Mouse (Mus musculus) ES-E14 (cell line): ENCODE results near the gene Fas. TPM values are rescaled to one million over a fixed set of nuclear protein-coding genes. Genes with fewer than 3 reads are reported as not detected.

ENCODE experiments used
- DNase-seq: peaks from one replicate; pipeline ENCODE4 v3.0.0-alpha.2; 2013; ENCODE audit warnings: low read depth, low spot score
- H3K27ac ChIP-seq: 2 replicates; pipeline ENCODE4 v1.5.1; 2012; ENCODE audit warnings: low read depth, mild to moderate bottlenecking, low read length, moderate library complexity, mixed read lengths; ENCODE audit not compliant: poor library complexity, insufficient read depth, severe bottlenecking
- H3K36me3 ChIP-seq: 2 replicates; pipeline ENCODE4 v1.6.1; 2012; ENCODE audit warnings: mild to moderate bottlenecking, low read length, moderate library complexity, mixed read lengths; ENCODE audit not compliant: control insufficient read depth, poor library complexity, insufficient read depth, severe bottlenecking
- H3K4me1 ChIP-seq, 2 experiments: fragments of 150-350 bp in 1 of 2; sonication (generic) in 1 of 2; 2 replicates each; pipeline ENCODE4 v1.6.1; 2012; ENCODE audit warnings: low read length in 2 of 2, mild to moderate bottlenecking in 1 of 2, mixed read lengths in 1 of 2; ENCODE audit not compliant: control insufficient read depth in 2 of 2, insufficient read depth in 2 of 2, poor library complexity in 1 of 2
- H3K4me3 ChIP-seq, 2 experiments: fragments of 150-350 bp in 1 of 2; sonication (generic) in 1 of 2; 2 replicates each; pipeline ENCODE4 v1.5.1; 2012; ENCODE audit warnings: low read length in 2 of 2, low read depth in 1 of 2, mild to moderate bottlenecking in 1 of 2, mixed read lengths in 1 of 2; ENCODE audit not compliant: insufficient read depth in 1 of 2, poor library complexity in 1 of 2, severe bottlenecking in 1 of 2
- H3K9ac ChIP-seq: 2 replicates; pipeline ENCODE4 v1.6.1; 2012; ENCODE audit warnings: low read depth, mild to moderate bottlenecking, low read length, mixed read lengths; ENCODE audit not compliant: poor library complexity, insufficient read depth, severe bottlenecking
- H3K9me3 ChIP-seq: fragments of 150-350 bp; sonication (generic); 2 replicates; pipeline ENCODE4 v1.6.1; 2012; ENCODE audit warnings: low read depth, mild to moderate bottlenecking, low read length; ENCODE audit not compliant: control insufficient read depth, insufficient read depth
- CHD2 ChIP-seq: IDR thresholded peaks from 2 replicates; pipeline ENCODE4 v1.6.1; 2014; ENCODE audit warnings: mild to moderate bottlenecking, low read depth, low read length, inconsistent platforms
- HCFC1 ChIP-seq: IDR thresholded peaks from 2 replicates; pipeline ENCODE4 v1.6.1; 2012; ENCODE audit warnings: low read length, inconsistent platforms, borderline replicate concordance; ENCODE audit not compliant: insufficient read depth
- MAFK ChIP-seq: IDR thresholded peaks from 2 replicates; pipeline ENCODE4 v1.6.1; 2014; ENCODE audit warnings: mild to moderate bottlenecking, low read depth, low read length, inconsistent platforms; ENCODE audit not compliant: insufficient read depth
- ZC3H11A ChIP-seq: IDR thresholded peaks from 2 replicates; pipeline ENCODE4 v1.6.1; 2012; ENCODE audit warnings: low read depth, mild to moderate bottlenecking, inconsistent platforms, low read length, borderline replicate concordance
- ZNF384 ChIP-seq: IDR thresholded peaks from 2 replicates; pipeline ENCODE4 v1.6.1; 2012; ENCODE audit warnings: low read depth, low read length, inconsistent platforms
- in situ Hi-C, 2 experiments: fragments of 600-800 bp; cut with MboI; formaldehyde crosslinking; loops; one replicate each; pipeline ENCODE4 v1.15.1; 2025; ENCODE audit warnings: low sequenced_read_pairs in 2 of 2, inconsistent platforms in 1 of 2; ENCODE audit not compliant: unreplicated experiment in 2 of 2
- total RNA-seq: library from RNA; depleted of rRNA; stranded (reverse); fragments of 300-350 nt; gene quantifications from 2 replicates; pipeline ENCODE4 v1.2.3, GENCODE M21; 2012

The Fas gene
- total RNA-seq, 1 experiment: 3.2 TPM

DNA sequence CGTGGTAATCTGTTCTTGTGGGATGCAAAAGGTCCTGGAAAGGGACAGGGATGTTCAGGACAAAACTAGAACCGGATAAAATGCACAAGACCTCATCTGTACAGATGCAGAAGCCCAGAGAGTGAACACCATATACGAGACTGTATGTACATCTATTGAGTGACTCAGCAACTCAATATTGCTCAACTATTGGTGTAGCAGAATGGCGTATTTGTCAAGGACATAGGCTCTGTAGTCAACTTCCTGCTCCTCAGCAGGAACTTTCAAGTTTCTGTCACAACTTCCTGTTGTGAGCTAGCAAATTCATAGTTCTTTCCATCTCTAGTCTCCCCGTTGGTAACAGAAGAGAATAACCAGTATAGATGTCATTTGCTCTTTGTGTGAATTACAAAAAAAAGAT is 41.9 kb upstream of the Fas start:
- Histone ChIP-seq H3K9me3 (no peaks in the 10 kb centered on the region), H3K9ac (no peak overlapping the region), H3K4me1 (no peaks in the 10 kb centered on the region), H3K27ac (no peak overlapping the region), H3K4me3 (no peak overlapping the region), H3K36me3 (no peaks in the 10 kb centered on the region)
- in situ Hi-C loops: loop anchor here in 1 of 2 experiments (10.0 kb wide), 1 partner anchor 236 kb away; no protein-coding TSS in a partner anchor
- TF ChIP-seq HCFC1: no peak
- DNase-seq: no peak

DNA sequence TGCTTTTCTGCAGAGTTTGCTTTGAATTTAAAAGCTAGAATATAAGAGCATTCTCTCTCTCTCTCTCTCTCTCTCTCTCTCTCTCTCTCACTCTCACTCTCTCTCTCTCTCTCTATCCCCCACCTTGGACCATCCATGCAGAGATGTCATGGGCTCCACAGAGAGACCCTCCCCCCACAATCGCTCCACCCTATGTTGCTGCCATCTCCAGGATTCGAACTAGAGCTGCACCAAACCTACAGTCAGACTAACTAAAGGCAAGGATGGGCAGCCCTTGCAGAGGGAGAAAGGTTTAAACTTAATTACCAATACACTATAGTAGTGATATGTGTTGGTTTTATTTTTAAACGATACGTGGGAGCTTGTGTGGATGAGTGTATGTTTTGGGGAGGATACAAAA is 39.8 kb upstream of the Fas start:
- Histone ChIP-seq H3K27ac (no peak overlapping the region), H3K9ac (no peak overlapping the region), H3K9me3 (no peaks in the 10 kb centered on the region), H3K4me1 (no peaks in the 10 kb centered on the region), H3K4me3 (no peak overlapping the region), H3K36me3 (no peaks in the 10 kb centered on the region)
- in situ Hi-C loops: no loop called here
- no peak for DNase-seq
- TF ChIP-seq ZC3H11A (no peak), CHD2 (no peak), HCFC1 (no peak), MAFK (no peak), ZNF384 (no peak)

DNA sequence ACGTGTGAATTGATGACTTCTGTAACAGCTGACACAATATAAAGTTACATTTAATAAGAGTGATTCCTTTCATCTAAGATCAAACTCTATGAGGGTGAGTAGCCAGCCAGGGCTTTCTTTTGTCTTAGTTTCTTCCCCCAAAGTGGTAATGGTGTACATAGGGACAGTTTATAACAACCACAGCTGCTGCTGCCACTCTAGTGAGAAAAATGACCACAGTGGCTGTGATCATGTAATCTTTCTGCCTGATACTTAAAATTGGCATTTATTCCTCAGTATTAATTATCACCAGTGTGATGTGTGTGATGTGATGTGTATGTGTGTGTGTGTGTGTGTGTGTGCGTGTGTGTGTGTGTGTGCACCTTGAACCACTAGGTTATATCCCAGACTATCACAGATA is 38.6 kb upstream of the Fas start:
- H3K9me3 ChIP-seq: no peaks in the 10 kb centered on the region
- no peak for TF ChIP-seq HCFC1
- TF ChIP-seq ZNF384: no peak
- no peak for TF ChIP-seq CHD2
- no peak for TF ChIP-seq ZC3H11A
- no peak for TF ChIP-seq MAFK
- no peak overlapping the region for H3K4me3 ChIP-seq
- no peaks in the 10 kb centered on the region for H3K36me3 ChIP-seq
- H3K27ac ChIP-seq: no peak overlapping the region
- no peak overlapping the region for H3K9ac ChIP-seq
- no peak for DNase-seq
- H3K4me1 ChIP-seq: no peaks in the 10 kb centered on the region
- in situ Hi-C loops: no loop called here

DNA sequence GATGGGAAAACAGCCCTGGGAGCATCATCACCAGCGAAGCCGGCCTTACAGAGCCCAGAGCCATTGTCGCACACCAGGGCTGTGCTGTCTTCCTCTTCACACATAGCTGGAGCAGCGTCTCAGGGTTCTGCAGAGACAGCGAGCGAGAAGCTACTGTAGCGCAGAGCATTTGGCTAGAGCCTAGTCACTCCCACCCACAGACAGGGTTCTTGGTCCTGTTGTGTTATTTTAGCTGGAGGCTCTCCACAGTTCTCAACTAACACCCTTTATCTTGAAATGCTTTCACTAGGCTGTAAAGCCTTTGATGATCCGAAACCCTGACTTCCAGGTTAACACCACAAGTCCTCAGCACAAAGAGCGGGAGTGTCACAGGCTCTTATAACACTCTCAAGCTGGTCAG is 38.0 kb upstream of the Fas start:
- Histone ChIP-seq H3K9me3 (no peaks in the 10 kb centered on the region), H3K36me3 (no peaks in the 10 kb centered on the region), H3K27ac (no peak overlapping the region), H3K4me3 (no peak overlapping the region), H3K4me1 (no peaks in the 10 kb centered on the region), H3K9ac (no peak overlapping the region)
- no peak for DNase-seq
- in situ Hi-C loops: no loop called here
- TF ChIP-seq ZC3H11A: no peak

DNA sequence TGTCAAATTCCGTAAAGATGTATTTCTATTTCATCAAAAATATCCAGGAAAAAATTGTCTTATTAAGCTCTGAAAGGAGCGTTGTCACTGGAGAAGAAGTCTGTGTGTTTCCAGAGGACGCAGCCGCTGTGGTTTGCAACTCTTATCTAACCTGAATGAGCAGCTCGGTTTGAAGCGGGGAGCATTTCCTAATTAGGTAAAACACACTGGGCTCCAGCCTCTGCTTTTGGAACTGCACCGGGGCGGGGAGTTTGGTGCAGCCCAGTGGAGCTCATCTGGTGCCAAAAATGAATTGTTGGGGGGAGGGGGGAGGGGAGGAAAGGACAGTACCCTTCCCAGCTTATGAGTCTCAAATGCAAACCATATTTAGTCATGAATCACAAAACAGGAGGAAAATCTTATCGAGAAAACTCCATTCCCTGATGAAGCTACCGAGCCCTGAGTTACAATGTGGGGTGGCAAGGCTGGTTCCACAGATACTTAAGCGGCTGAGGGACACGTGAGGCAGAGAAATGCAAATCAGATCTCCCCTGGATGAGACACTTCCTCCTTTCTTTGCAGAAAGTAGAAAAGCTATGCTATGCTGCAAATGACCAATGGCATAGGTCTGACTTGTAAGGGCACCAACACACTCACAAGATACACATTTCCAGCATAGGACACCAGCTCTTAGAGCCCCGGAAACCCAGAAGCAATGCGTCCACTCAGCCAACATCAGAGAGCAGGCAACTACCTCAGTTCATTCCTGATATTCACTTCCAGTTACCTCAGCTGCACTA is 36.2 kb upstream of the Fas start:
- no peaks in the 10 kb centered on the region for H3K4me1 ChIP-seq
- in situ Hi-C loops: no loop called here
- TF ChIP-seq MAFK (no peak), HCFC1 (no peak), ZNF384 (no peak), CHD2 (no peak), ZC3H11A (no peak)
- no peak for DNase-seq
- no peak overlapping the region for H3K27ac ChIP-seq
- no peaks in the 10 kb centered on the region for H3K36me3 ChIP-seq
- no peak overlapping the region for H3K4me3 ChIP-seq
- no peaks in the 10 kb centered on the region for H3K9me3 ChIP-seq
- no peak overlapping the region for H3K9ac ChIP-seq
